Mouse (Mus musculus) forebrain, embryonic 10.5 days (tissue): ENCODE data around the gene Lrp8. TPM values are rescaled to one million over a fixed set of nuclear protein-coding genes. Genes with fewer than 3 reads are reported as not detected.

Experiments used
- DNase-seq: peaks from one replicate; pipeline ENCODE4 v3.0.0-alpha.2; 2017; ENCODE audit warnings: low spot score; ENCODE audit errors: extremely low spot score
- H3K27ac ChIP-seq: fragments of 300-500 bp; sonication (generic); 2 replicates; pipeline ENCODE4 v1.5.1; 2016; ENCODE audit warnings: mild to moderate bottlenecking
- H3K27me3 ChIP-seq: fragments of 300-500 bp; sonication (generic); 2 replicates; pipeline ENCODE4 v1.6.1; 2016; ENCODE audit warnings: mild to moderate bottlenecking; ENCODE audit not compliant: poor library complexity, severe bottlenecking
- H3K36me3 ChIP-seq: fragments of 300-500 bp; sonication (generic); replicated peaks from 2 replicates; pipeline ENCODE4 v1.6.1; 2016; ENCODE audit warnings: mild to moderate bottlenecking, moderate library complexity
- H3K4me1 ChIP-seq: fragments of 300-500 bp; sonication (generic); 2 replicates; pipeline ENCODE4 v1.6.1; 2016
- H3K4me3 ChIP-seq: fragments of 300-500 bp; sonication (generic); 2 replicates; pipeline ENCODE4 v1.5.1; 2016; ENCODE audit warnings: mild to moderate bottlenecking, moderate library complexity
- H3K9me3 ChIP-seq: fragments of 300-500 bp; sonication (generic); 2 replicates; pipeline ENCODE4 v1.6.1; 2016; ENCODE audit warnings: mild to moderate bottlenecking, moderate library complexity
- WGBS: fragments of 180-500 bp; shearing (Covaris S2); methylation state at CpG from one replicate; pipeline ENCODE4 v1.1.7; 2016; 5-methylcytosine and 5-hydroxymethylcytosine counted together
- polyA plus RNA-seq: library from polyadenylated mRNA; unstranded; fragments of >200 nt; fragmentation: Nextera tagmentation; extraction: Ambion mirVana; gene quantifications from 2 replicates; pipeline ENCODE4 v1.2.1, GENCODE M21; 2016

Lrp8 gene
- polyA plus RNA-seq, 1 experiment from 2014 or later, result 11.2 TPM

DNA sequence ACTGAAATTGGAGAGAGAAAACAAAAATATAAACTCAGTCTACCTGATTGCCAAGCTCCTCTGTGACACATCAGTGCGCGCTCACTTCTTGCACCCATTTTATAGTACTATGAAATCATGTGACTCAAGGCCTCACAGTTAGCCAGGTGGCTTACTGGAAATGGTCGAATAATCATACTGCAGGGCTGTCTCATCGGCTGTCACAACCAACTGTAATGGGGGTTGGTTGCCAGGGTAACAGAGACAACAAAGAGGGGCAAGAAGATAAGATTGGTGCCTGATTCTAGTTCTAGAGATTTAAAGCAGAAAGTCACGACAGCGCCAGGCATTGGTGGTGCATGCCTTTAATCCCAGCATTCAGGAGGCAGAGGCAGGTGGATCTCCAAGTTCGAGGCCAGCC lies 56.9 kb downstream of the Lrp8 start:
- DNase-seq, result no peak
- Histone ChIP-seq H3K27ac (no peak overlapping the region), H3K27me3 (no peaks in the 10 kb centered on the region), H3K9me3 (no peaks in the 10 kb centered on the region), H3K36me3 (peaks cover 98% of the 10 kb centered on the region), H3K4me3 (no peak overlapping the region), H3K4me1 (no peaks in the 10 kb centered on the region)
- 93% methylated on average over 7 of the region's 7 CpGs for WGBS

DNA sequence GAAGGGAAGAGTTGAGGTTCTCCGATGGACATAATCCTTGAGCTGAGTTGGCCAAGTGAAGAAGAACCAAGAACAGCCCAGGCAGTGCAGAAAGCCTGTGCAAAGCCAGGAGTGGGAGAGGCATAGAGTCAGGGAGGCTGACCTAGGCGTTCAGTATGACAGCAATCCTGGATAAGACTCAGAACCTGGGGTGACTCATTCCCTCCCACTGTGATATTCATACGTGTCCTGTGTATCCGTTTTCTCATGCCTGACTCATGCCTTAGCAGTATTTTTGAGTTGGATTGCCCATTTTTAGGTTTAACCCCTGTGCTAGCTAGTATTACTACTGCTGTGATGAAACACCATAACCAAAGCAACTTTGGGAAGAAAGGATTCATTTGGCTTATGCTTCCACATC lies 62.8 kb downstream of the Lrp8 start:
- Histone ChIP-seq H3K4me1 (no peaks in the 10 kb centered on the region), H3K27ac (no peak overlapping the region), H3K36me3 (peaks cover 82% of the 10 kb centered on the region), H3K4me3 (no peak overlapping the region), H3K9me3 (no peaks in the 10 kb centered on the region), H3K27me3 (no peaks in the 10 kb centered on the region)
- 95% methylated on average over 4 of the region's 4 CpGs for WGBS
- no peak for DNase-seq

DNA sequence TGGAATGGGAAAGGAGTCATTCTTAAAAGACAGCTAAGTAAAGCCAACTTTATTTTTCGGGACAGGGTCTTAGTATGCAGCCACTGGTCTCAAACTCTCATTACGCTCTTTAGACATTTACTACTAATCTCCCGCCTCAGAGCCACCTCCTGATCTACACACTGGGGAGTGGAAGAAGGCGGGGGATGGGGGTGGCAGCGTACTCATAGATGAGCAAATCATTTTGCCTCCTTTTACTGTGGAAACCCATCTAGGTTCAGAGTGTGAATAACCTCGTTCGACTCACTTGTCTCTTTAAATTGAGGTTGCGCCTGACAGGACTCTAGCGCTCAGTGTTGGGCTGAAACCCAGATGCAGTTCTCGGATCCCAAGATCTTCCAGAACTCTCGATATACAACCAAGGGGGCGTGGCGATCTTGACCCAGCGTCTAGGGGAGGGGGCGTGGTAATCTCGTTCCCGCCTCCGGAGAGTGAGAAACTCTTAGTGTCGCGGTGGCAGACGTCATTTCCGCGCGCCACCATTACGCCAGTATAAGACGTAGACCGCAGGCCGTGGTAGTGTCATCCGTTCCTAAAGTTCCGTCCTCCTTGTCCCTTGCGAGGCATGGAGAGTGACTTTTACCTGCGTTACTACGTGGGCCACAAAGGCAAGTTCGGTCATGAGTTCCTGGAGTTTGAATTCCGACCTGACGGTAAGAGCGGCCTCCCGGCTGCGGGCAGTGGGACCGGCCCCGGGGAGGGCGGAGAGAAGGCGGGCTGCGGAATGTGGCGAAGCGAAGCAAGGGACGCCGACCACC lies 77.4 kb downstream of the Lrp8 start, which contains the start of gene Magoh:
TSS of gene Magoh (plus strand) at position 502 of the 797 bp plus-strand sequence.
- WGBS, result 4% methylated on average over 48 of the region's 48 CpGs
- peaks cover 17% of the 10 kb centered on the region for H3K4me1 ChIP-seq

GRCm38 (mm10) chr4:107881631-107882030 lies 79.6 kb downstream of the Lrp8 start:
- H3K36me3 ChIP-seq, result peaks cover 59% of the 10 kb centered on the region
- no peak for DNase-seq
- H3K4me3 ChIP-seq, result no peak overlapping the region
- no peaks in the 10 kb centered on the region for H3K27me3 ChIP-seq
- H3K4me1 ChIP-seq, result peaks cover 17% of the 10 kb centered on the region
- no peak overlapping the region for H3K27ac ChIP-seq
- WGBS, result 98% methylated on average over 1 of the region's 1 CpGs
- no peaks in the 10 kb centered on the region for H3K9me3 ChIP-seq

More for the DNA sequence above, 77.4 kb downstream of the Lrp8 start, which contains the start of gene Magoh:
- peak within 1 kb of the TSS; percentile 93 for H3K4me3 ChIP-seq
- H3K36me3 ChIP-seq, result peaks cover 42% of the 10 kb centered on the region
- DNase-seq, result peak; percentile 96
- no peaks in the 10 kb centered on the region for H3K9me3 ChIP-seq
- H3K27me3 ChIP-seq, result no peaks in the 10 kb centered on the region
- peak within 1 kb of the TSS; percentile 91 for H3K27ac ChIP-seq

DNA sequence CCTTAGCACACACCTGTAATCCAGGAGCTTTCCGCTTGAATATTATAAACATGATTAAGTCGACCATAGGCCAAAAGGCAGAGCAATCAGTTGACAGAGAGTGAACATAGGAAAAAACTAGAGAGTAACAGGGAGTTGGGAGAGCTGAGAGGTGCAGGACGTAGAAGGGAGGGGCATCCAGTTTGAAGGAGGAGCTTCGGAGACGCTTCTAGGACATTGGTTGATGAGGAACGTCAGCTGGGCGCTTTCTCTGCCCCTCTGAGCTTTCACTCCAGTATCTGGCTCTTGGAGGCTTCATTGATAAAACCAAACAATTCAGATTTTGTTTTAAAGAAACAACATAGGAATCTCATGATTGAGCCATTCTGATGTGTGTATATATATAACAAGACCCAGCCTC lies 84.3 kb downstream of the Lrp8 start:
- peaks cover 71% of the 10 kb centered on the region for H3K36me3 ChIP-seq
- 82% methylated on average over 7 of the region's 7 CpGs for WGBS

DNA sequence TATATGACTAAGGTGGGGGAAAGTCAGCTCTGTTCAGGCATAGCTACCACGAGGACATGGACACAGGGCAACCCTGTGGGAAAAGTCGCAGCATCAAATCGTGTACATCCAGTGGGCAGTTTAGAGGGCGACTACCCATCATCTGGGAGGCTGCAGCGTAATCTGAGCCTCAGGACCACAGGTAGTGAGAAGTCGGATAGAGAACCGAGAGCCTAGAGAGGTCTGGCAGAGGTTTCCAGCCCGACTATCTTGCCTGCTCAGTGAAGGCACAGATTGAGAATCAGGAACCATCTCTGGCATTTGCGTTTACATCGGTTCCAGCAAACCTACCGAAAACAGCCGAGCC lies 87.3 kb downstream of the Lrp8 start:
- Histone ChIP-seq H3K9me3 (no peaks in the 10 kb centered on the region), H3K4me1 (peaks cover 22% of the 10 kb centered on the region), H3K36me3 (peaks cover 69% of the 10 kb centered on the region), H3K4me3 (peak overlapping the region; percentile 68), H3K27ac (peak overlapping the region; percentile 89), H3K27me3 (no peaks in the 10 kb centered on the region)
- 1% methylated on average over 12 of the region's 12 CpGs for WGBS
- DNase-seq, result no peak

More for the DNA sequence above, 84.3 kb downstream of the Lrp8 start:
- Histone ChIP-seq H3K9me3 (no peaks in the 10 kb centered on the region), H3K4me1 (peaks cover 22% of the 10 kb centered on the region), H3K27ac (no peak overlapping the region), H3K4me3 (no peak overlapping the region), H3K27me3 (no peaks in the 10 kb centered on the region)
- no peak for DNase-seq

DNA sequence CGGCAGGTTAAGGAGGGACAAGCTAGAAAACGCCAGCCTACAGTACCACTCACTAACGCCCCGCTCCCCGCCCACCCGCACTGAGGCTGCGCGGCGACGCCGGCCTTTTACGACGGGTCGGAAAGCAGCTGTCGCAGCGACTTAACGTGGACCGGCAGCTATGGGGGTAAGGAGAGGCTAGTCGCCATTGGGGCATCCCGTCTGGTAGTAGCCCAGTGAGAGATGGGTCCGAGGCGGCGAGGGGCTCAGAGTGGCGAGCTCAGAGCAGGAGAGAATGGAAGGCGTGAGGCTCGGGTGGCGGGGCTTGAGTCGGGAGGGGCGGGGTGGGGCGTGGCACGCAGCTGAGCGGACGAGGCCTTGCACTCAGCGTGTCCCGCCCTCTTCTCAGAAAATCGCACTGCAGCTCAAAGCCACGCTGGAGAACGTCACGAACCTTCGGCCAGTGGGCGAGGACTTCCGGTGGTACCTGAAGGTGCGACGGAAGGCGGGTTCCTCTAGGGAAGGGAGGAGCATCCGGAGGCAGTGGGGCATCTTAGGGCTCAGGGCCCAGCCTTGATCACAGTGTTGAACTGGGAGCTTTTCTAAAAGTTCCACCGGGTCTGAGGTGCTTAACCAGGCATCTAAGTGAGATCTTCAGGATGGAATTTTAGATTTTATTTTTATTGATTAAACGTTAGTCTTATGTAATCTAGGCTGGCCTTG lies 87.8 kb downstream of the Lrp8 start, which contains the start of gene 0610037L13Rik:
TSS of gene 0610037L13Rik (plus strand) at position 83 of the 702 bp plus-strand sequence.
- Histone ChIP-seq H3K4me1 (peaks cover 22% of the 10 kb centered on the region), H3K27ac (peak within 1 kb of the TSS; percentile 89), H3K27me3 (no peaks in the 10 kb centered on the region), H3K9me3 (no peaks in the 10 kb centered on the region), H3K4me3 (peak within 1 kb of the TSS; percentile 68), H3K36me3 (peaks cover 69% of the 10 kb centered on the region)
- peak; percentile 96 for DNase-seq
- WGBS, result under 1% methylated on average over 48 of the region's 48 CpGs

DNA sequence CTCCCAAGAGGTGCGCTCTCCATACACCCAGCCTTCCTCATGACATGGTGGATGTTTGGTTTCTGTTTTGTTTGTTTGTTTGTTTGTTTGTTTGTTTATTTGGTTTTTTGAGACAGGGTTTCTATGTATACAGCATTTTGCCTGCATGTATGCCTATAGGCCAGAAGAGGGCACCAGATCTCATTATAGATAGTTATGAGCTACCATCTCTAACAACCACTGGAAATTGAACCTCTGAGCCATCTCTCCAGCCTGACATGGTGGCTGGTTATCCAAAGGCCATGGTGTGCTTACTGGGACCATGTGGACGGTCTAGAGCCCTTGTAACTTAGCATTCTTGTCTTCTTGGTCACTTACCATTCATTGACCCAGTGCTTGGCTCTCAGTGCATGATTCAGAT lies 90.6 kb downstream of the Lrp8 start:
- Histone ChIP-seq H3K27me3 (no peaks in the 10 kb centered on the region), H3K4me1 (peaks cover 22% of the 10 kb centered on the region), H3K27ac (no peak overlapping the region), H3K36me3 (peaks cover 67% of the 10 kb centered on the region), H3K9me3 (no peaks in the 10 kb centered on the region), H3K4me3 (no peak overlapping the region)
- no peak for DNase-seq
- 81% methylated on average over 2 of the region's 2 CpGs for whole genome bisulfite sequencing

- Histone ChIP-seq H3K36me3 (peaks cover 70% of the 10 kb centered on the region), H3K27me3 (no peaks in the 10 kb centered on the region), H3K27ac (no peak overlapping the region), H3K4me3 (no peak overlapping the region), H3K9me3 (no peaks in the 10 kb centered on the region), H3K4me1 (no peaks in the 10 kb centered on the region)
- DNase-seq, result no peak
- 92% methylated on average over 5 of the region's 5 CpGs for WGBS
These were observed 97.3 kb downstream of the Lrp8 start for GRCm38 (mm10) chr4:107899211-107899927.

DNA sequence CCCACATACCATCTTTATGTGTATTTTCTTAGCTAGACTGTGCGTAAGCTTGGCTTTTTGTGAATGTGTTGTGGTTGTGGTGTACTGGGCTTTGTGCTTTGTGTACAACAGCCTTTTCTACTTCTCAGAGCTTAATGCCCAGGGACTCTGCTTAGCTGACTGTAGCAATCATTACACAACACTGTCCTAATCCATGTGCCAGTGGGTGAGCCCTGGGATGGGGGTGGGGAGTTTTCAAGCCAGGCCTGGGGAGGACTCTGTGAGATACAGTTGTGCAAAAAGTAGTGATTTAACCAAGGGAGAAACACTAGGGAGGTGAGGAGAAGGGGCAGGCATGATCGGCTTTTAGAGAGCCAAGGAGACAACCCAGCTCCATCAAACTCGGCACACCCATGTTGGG lies 98.1 kb downstream of the Lrp8 start:
- DNase-seq, result no peak
- Histone ChIP-seq H3K27ac (no peak overlapping the region), H3K9me3 (no peaks in the 10 kb centered on the region), H3K4me3 (no peak overlapping the region), H3K4me1 (no peaks in the 10 kb centered on the region), H3K36me3 (peaks cover 71% of the 10 kb centered on the region), H3K27me3 (no peaks in the 10 kb centered on the region)
- WGBS, result 94% methylated on average over 3 of the region's 3 CpGs

- H3K27ac ChIP-seq, result no peak overlapping the region
- no peaks in the 10 kb centered on the region for H3K27me3 ChIP-seq
- no peak for DNase-seq
- no peaks in the 10 kb centered on the region for H3K4me1 ChIP-seq
- H3K9me3 ChIP-seq, result no peaks in the 10 kb centered on the region
- WGBS, result 94% methylated on average over 10 of the region's 10 CpGs
- no peak overlapping the region for H3K4me3 ChIP-seq
- H3K36me3 ChIP-seq, result peaks cover 70% of the 10 kb centered on the region
These were observed 102.2 kb downstream of the Lrp8 start for GRCm38 (mm10) chr4:107904252-107904651.

- Histone ChIP-seq H3K4me1 (no peaks in the 10 kb centered on the region), H3K36me3 (peaks cover 85% of the 10 kb centered on the region), H3K27ac (no peak overlapping the region), H3K27me3 (no peaks in the 10 kb centered on the region), H3K4me3 (no peak overlapping the region), H3K9me3 (no peaks in the 10 kb centered on the region)
- 91% methylated on average over 9 of the region's 9 CpGs for WGBS
- DNase-seq, result no peak
These were observed 104.5 kb downstream of the Lrp8 start for GRCm38 (mm10) chr4:107906561-107906960.
